Mouse (Mus musculus): ENCODE measurements at regions not wholly inside any gene's neighbourhood (a gene's known extent, or its start where the extent isn't known, plus 50 kb on each side); places are given as distances from the start of the nearest gene placed in this dataset.

- DNase-seq (ENCODE audit: low spot score): peak; percentile 16
Observed at GRCm38 (mm10) chr1:119119863-119120569, 66.6 kb upstream of the Gli2 start.

- no peak for DNase-seq (ENCODE audit: low spot score)
Observed at GRCm38 (mm10) chr1:119115106-119115674, 61.8 kb upstream of the Gli2 start.

GRCm38 (mm10) chr1:119108578-119108977 is 55.2 kb upstream of the Gli2 start:
- DNase-seq (ENCODE audit: low spot score): no peak

- no peak for DNase-seq (ENCODE audit: low spot score)
Observed at GRCm38 (mm10) chr1:119106246-119106975, 53.0 kb upstream of the Gli2 start.
